Mouse (Mus musculus): ENCODE measurements at regions not wholly inside any gene's neighbourhood (a gene's known extent, or its start where the extent isn't known, plus 50 kb on each side); places are given as distances from the start of the nearest gene placed in this dataset.

DNA sequence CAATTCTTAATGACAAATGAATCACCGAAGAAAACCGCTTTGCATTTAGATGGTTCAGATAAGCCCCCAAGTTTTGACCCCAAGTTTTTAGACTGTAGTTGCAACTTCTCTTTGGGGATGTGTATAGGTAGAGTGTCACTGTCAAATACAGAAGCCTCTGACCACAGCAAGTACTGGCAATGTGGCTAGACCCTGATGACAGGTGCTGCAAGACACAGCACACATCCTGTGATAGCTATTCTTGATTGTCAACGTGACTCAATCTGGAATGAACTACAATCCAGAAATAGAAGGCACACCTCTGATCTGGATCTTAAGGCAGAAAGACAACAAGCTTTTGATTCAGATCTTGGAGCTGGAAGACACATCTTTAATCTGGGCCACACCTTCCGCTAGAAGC lies 207.3 kb upstream of the Pfn2 start:
- peak; percentile 44 for DNase-seq (ENCODE audit: low spot score, missing footprints)
- ATAC-seq (ENCODE audit: low FRiP score) = no peak
- Histone ChIP-seq H3K36me3 (ENCODE audit: control insufficient read depth, insufficient read depth, low read length) (no peaks in the 10 kb centered on the region), H3K27ac (ENCODE audit: low read depth, low read length) (no peak overlapping the region), H3K4me3 (ENCODE audit: low read depth, low read length) (no peak overlapping the region), H3K4me2 (no peak overlapping the region), H3K9ac (ENCODE audit: low read length) (no peak overlapping the region), H3K4me1 (ENCODE audit: control insufficient read depth, insufficient read depth, low read length) (no peaks in the 10 kb centered on the region), H3K27me3 (ENCODE audit: control insufficient read depth, insufficient read depth, low read length) (no peaks in the 10 kb centered on the region), H3K9me3 (ENCODE audit: control insufficient read depth, low read length) (no peaks in the 10 kb centered on the region)
- WGBS = 93% methylated on average over 4 of the region's 4 CpGs

GRCm38 (mm10) chr3:58056191-58057063 lies 208.5 kb upstream of the Pfn2 start:
- no peak overlapping the region for H3K27ac ChIP-seq (ENCODE audit: low read depth, low read length)
- DNase-seq (ENCODE audit: low spot score, missing footprints) (peak; percentile 44), ATAC-seq (ENCODE audit: low FRiP score) (no peak)
- 84% methylated on average over 10 of the region's 10 CpGs for WGBS
- no peak overlapping the region for H3K9ac ChIP-seq (ENCODE audit: low read length)
- no peaks in the 10 kb centered on the region for H3K9me3 ChIP-seq (ENCODE audit: control insufficient read depth, low read length)
- no peaks in the 10 kb centered on the region for H3K36me3 ChIP-seq (ENCODE audit: control insufficient read depth, insufficient read depth, low read length)
- H3K4me3 ChIP-seq (ENCODE audit: low read depth, low read length) = no peak overlapping the region
- no peak overlapping the region for H3K4me2 ChIP-seq
- H3K27me3 ChIP-seq (ENCODE audit: control insufficient read depth, insufficient read depth, low read length) = no peaks in the 10 kb centered on the region
- H3K4me1 ChIP-seq (ENCODE audit: control insufficient read depth, insufficient read depth, low read length) = no peaks in the 10 kb centered on the region

DNA sequence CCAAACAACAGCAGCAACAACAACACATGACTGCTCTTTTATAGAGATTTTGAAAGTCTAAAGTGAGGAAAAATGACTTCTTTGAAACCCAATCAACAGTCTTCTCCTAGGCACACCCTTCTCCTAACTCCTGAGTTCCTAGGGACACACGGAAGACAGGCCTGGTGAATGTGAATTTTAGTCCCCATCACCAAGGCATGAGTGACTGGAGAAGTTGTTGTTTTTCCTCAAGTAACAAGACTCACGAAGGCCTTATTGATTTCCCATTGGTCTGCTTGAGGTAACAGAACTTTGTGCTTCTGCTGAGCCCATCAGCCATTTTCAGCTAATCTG lies 209.2 kb upstream of the Pfn2 start:
- no peak overlapping the region for H3K4me3 ChIP-seq (ENCODE audit: low read depth, low read length)
- ATAC-seq (ENCODE audit: low FRiP score) (no peak), DNase-seq (ENCODE audit: low spot score, missing footprints) (no peak)
- no peaks in the 10 kb centered on the region for H3K4me1 ChIP-seq (ENCODE audit: control insufficient read depth, insufficient read depth, low read length)
- H3K36me3 ChIP-seq (ENCODE audit: control insufficient read depth, insufficient read depth, low read length) = no peaks in the 10 kb centered on the region
- H3K27me3 ChIP-seq (ENCODE audit: control insufficient read depth, insufficient read depth, low read length) = no peaks in the 10 kb centered on the region
- WGBS = 78% methylated on average over 2 of the region's 2 CpGs
- no peak overlapping the region for H3K27ac ChIP-seq (ENCODE audit: low read depth, low read length)
- no peak overlapping the region for H3K9ac ChIP-seq (ENCODE audit: low read length)
- no peaks in the 10 kb centered on the region for H3K9me3 ChIP-seq (ENCODE audit: control insufficient read depth, low read length)
- H3K4me2 ChIP-seq = no peak overlapping the region

DNA sequence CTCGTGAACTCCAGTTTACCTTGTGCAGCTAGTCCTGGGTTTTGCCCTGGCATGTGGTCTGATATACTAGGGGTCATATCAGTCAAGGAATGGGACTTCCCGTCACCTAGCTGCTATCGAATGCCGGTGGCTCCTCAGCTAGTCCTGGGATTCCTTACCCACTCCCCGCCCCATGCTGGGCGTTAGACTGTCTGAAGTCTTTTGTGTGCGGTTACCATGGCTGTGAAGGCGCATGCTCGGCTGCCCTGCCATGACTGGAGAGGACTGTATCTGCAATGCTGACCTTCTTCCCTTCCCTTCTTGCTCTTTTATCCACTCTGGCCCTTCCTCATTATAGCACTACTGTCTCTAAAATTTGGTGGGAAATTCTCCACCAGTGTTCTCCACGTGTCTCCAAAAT lies 210.3 kb upstream of the Pfn2 start:
- no peak overlapping the region for H3K4me2 ChIP-seq
- H3K9ac ChIP-seq (ENCODE audit: low read length) = no peak overlapping the region
- no peaks in the 10 kb centered on the region for H3K4me1 ChIP-seq (ENCODE audit: control insufficient read depth, insufficient read depth, low read length)
- H3K36me3 ChIP-seq (ENCODE audit: control insufficient read depth, insufficient read depth, low read length) = no peaks in the 10 kb centered on the region
- 26% methylated on average over 10 of the region's 10 CpGs for WGBS
- no peaks in the 10 kb centered on the region for H3K27me3 ChIP-seq (ENCODE audit: control insufficient read depth, insufficient read depth, low read length)
- H3K4me3 ChIP-seq (ENCODE audit: low read depth, low read length) = no peak overlapping the region
- DNase-seq (ENCODE audit: low spot score, missing footprints) = peak; percentile 86
- H3K9me3 ChIP-seq (ENCODE audit: control insufficient read depth, low read length) = no peaks in the 10 kb centered on the region
- no peak overlapping the region for H3K27ac ChIP-seq (ENCODE audit: low read depth, low read length)
- peak; percentile 81 for ATAC-seq (ENCODE audit: low FRiP score)

DNA sequence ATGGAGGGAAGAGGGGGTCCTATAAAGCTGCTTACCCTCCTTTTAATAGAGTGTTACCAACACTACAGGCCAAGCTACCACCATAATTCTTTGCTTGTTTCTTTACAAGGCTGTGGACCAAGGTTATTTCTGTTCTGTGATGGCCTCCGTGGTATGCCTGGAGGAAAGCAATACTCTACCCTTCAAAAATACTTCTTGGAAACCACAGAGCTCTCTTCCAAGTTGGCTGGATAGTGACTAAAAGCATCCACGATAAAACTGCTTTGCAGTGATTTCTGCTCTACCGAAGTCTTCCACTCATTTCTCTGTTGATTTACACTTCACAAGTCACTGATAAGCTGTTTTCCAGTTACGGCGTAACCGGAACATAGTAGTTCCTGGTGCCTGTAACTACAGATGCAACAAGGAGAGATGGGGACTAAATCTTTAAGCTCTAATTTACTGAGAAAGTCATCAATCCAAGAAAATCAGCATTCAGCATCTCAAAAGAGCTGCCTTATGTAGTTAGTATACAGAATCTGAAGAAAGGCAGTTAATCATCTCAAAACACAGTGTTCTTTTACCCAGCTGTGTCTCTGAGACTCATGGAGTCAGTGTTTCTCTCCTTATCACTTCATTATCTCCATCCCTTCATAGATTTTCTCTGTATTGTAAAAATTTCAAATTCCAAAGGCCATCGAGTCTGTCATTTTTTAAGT lies 216.1 kb upstream of the Pfn2 start:
- peak; percentile 56 for DNase-seq (ENCODE audit: low spot score, missing footprints)
- WGBS = 91% methylated on average over 7 of the region's 7 CpGs
- ATAC-seq (ENCODE audit: low FRiP score) = no peak
- Histone ChIP-seq H3K27ac (ENCODE audit: low read depth, low read length) (no peak overlapping the region), H3K4me3 (ENCODE audit: low read depth, low read length) (no peak overlapping the region), H3K36me3 (ENCODE audit: control insufficient read depth, insufficient read depth, low read length) (no peaks in the 10 kb centered on the region), H3K4me2 (no peak overlapping the region), H3K9ac (ENCODE audit: low read length) (no peak overlapping the region), H3K9me3 (ENCODE audit: control insufficient read depth, low read length) (no peaks in the 10 kb centered on the region), H3K4me1 (ENCODE audit: control insufficient read depth, insufficient read depth, low read length) (no peaks in the 10 kb centered on the region), H3K27me3 (ENCODE audit: control insufficient read depth, insufficient read depth, low read length) (no peaks in the 10 kb centered on the region)

GRCm38 (mm10) chr3:58071574-58071973 lies 223.7 kb upstream of the Pfn2 start:
- H3K4me3 ChIP-seq (ENCODE audit: low read depth, low read length) = no peak overlapping the region
- ATAC-seq (ENCODE audit: low FRiP score) = peak; percentile 65
- WGBS = 28% methylated on average over 3 of the region's 3 CpGs
- no peak overlapping the region for H3K27ac ChIP-seq (ENCODE audit: low read depth, low read length)
- H3K4me2 ChIP-seq = no peak overlapping the region
- H3K9me3 ChIP-seq (ENCODE audit: control insufficient read depth, low read length) = no peaks in the 10 kb centered on the region
- H3K27me3 ChIP-seq (ENCODE audit: control insufficient read depth, insufficient read depth, low read length) = no peaks in the 10 kb centered on the region
- no peak overlapping the region for H3K9ac ChIP-seq (ENCODE audit: low read length)
- DNase-seq (ENCODE audit: low spot score, missing footprints) = peak; percentile 82
- H3K36me3 ChIP-seq (ENCODE audit: control insufficient read depth, insufficient read depth, low read length) = no peaks in the 10 kb centered on the region
- peaks cover 2% of the 10 kb centered on the region; the same call in 1 of the 2 replicates for H3K4me1 ChIP-seq (ENCODE audit: control insufficient read depth, insufficient read depth, low read length)

GRCm38 (mm10) chr3:58072230-58072839 lies 224.5 kb upstream of the Pfn2 start:
- 16% methylated on average over 5 of the region's 5 CpGs for WGBS
- peak; percentile 79 for ATAC-seq (ENCODE audit: low FRiP score)
- Histone ChIP-seq H3K4me3 (ENCODE audit: low read depth, low read length) (no peak overlapping the region), H3K4me2 (no peak overlapping the region), H3K27ac (ENCODE audit: low read depth, low read length) (no peak overlapping the region), H3K27me3 (ENCODE audit: control insufficient read depth, insufficient read depth, low read length) (no peaks in the 10 kb centered on the region), H3K4me1 (ENCODE audit: control insufficient read depth, insufficient read depth, low read length) (peaks cover 2% of the 10 kb centered on the region; the same call in 1 of the 2 replicates), H3K36me3 (ENCODE audit: control insufficient read depth, insufficient read depth, low read length) (no peaks in the 10 kb centered on the region), H3K9ac (ENCODE audit: low read length) (no peak overlapping the region), H3K9me3 (ENCODE audit: control insufficient read depth, low read length) (no peaks in the 10 kb centered on the region)
- DNase-seq (ENCODE audit: low spot score, missing footprints) = peak; percentile 87

- no peaks in the 10 kb centered on the region for H3K4me1 ChIP-seq (ENCODE audit: control insufficient read depth, insufficient read depth, low read length)
- no peak overlapping the region for H3K4me2 ChIP-seq
- no peak overlapping the region for H3K9ac ChIP-seq (ENCODE audit: low read length)
- no peaks in the 10 kb centered on the region for H3K36me3 ChIP-seq (ENCODE audit: control insufficient read depth, insufficient read depth, low read length)
- no peaks in the 10 kb centered on the region for H3K9me3 ChIP-seq (ENCODE audit: control insufficient read depth, low read length)
- no peak overlapping the region for H3K27ac ChIP-seq (ENCODE audit: low read depth, low read length)
- no peak for ATAC-seq (ENCODE audit: low FRiP score)
- H3K4me3 ChIP-seq (ENCODE audit: low read depth, low read length) = no peak overlapping the region
- 88% methylated on average over 24 of the region's 24 CpGs for WGBS
- H3K27me3 ChIP-seq (ENCODE audit: control insufficient read depth, insufficient read depth, low read length) = no peaks in the 10 kb centered on the region
- DNase-seq (ENCODE audit: low spot score, missing footprints) = no peak
Observed at GRCm38 (mm10) chr3:58089344-58090139, 241.7 kb upstream of the Pfn2 start.
